In genomic region chr5:102899680-102900215, GRCm38 (mm10) we compare ENCODE assay signal across 22 mouse cellular contexts.
DNase-seq lines count a peak whose midpoint lies in the region; ATAC-seq and TF ChIP-seq lines count a peak whose summit lies in the region.
"Had no signal": no experiment of that assay in that cellular context is flagged by ENCODE, and none has a peak within 500 bp of the region (broad histone marks: within the 10 kb centered on the region; RNA-seq: fewer than 3 reads in every experiment).

No protein-coding gene starts in this region.

- no peak overlapping the region for H3K9ac ChIP-seq in midbrain, embryonic 11.5 days (ENCODE audit: low read length)
- no peak overlapping the region for H3K9ac ChIP-seq in midbrain, postnatal 0 days (replicated peaks; ENCODE audit: low read length, poor library complexity, severe bottlenecking)
- H3K9ac ChIP-seq: embryonic facial prominence, embryonic 13.5 days; forebrain, embryonic 13.5 days; forebrain, postnatal 0 days; heart, embryonic 13.5 days had no signal

- TF ChIP-seq CTCF in midbrain, postnatal 0 days (IDR thresholded peaks at IDR 0.05): no peak
- TF ChIP-seq CTCF in brain, embryonic 14.5 days (IDR thresholded peaks at IDR 0.05; ENCODE audit: borderline replicate concordance, extremely low read depth, insufficient read depth, insufficient read length): no peak
- no peak for TF ChIP-seq CTCF in left cerebral cortex, adult 2 months (IDR thresholded peaks at IDR 0.05)

- intact Hi-C loops in left cerebral cortex, adult 2 months (cut with DNase I): no loop called here

- no peak overlapping the region for H3K4me2 ChIP-seq in midbrain, embryonic 11.5 days
- H3K4me2 ChIP-seq in midbrain, postnatal 0 days (ENCODE audit: low read depth, low read length, poor library complexity, severe bottlenecking): no peak overlapping the region
- H3K4me2 ChIP-seq: embryonic facial prominence, embryonic 13.5 days; forebrain, embryonic 13.5 days; heart, embryonic 13.5 days had no signal

- no peaks in the 10 kb centered on the region for H3K9me3 ChIP-seq in midbrain, embryonic 11.5 days (ENCODE audit: control insufficient read depth, low read length)
- no peaks in the 10 kb centered on the region for H3K9me3 ChIP-seq in midbrain, postnatal 0 days (ENCODE audit: low read length)
- H3K9me3 ChIP-seq: embryonic facial prominence, embryonic 13.5 days; forebrain, embryonic 13.5 days; heart, embryonic 13.5 days had no signal

- no peaks in the 10 kb centered on the region for H3K36me3 ChIP-seq in midbrain, embryonic 11.5 days (ENCODE audit: control insufficient read depth, insufficient read depth, low read length)
- H3K36me3 ChIP-seq in midbrain, postnatal 0 days (ENCODE audit: insufficient read depth, low read length): no peaks in the 10 kb centered on the region
- H3K36me3 ChIP-seq: G1E had no signal

- DNase-seq in adrenal gland, adult (ENCODE audit: inconsistent age in 2 of 2, low spot score in 1 of 2): peak; percentile 42 to 73
- no peak for DNase-seq in adrenal gland, postnatal 4 days (ENCODE audit: low spot score in 2 of 2)
- peak; percentile 56 for DNase-seq in midbrain, embryonic 11.5 days (ENCODE audit: low spot score, missing footprints)
- no peak for DNase-seq in midbrain, postnatal 0 days (ENCODE audit: low spot score)
- peak; percentile 20 for DNase-seq in adrenal gland, postnatal 10 days
- peak; percentile 71 for DNase-seq in brain, embryonic 14.5 days (ENCODE audit: low read depth)
- no peak for DNase-seq in left cerebral cortex, adult 2 months (ENCODE audit: extremely low spot score in 1 of 2, low spot score in 2 of 2)
- no peak for DNase-seq in left cerebral cortex, adult 18-20 months (ENCODE audit: low spot score in 2 of 2)
- DNase-seq: B cell, adult 2 months; cerebellum, adult 11 months; cerebellum, adult 8-10 months; cerebellum, postnatal 36 days; forebrain, postnatal 0 days; gastrocnemius, postnatal 25 days; heart, adult 11 months; heart, postnatal 36 days had no signal

- 70% methylated on average over 6 of the region's 6 CpGs for WGBS in midbrain, embryonic 11.5 days
- WGBS in midbrain, postnatal 0 days: 39% methylated on average over 6 of the region's 6 CpGs

- ATAC-seq in midbrain, embryonic 11.5 days (ENCODE audit: low FRiP score): no peak
- ATAC-seq in midbrain, postnatal 0 days (ENCODE audit: low FRiP score): no peak
- ATAC-seq: CD4-positive, CD25-positive, alpha-beta regulatory T cell, adult 4 months; forebrain, embryonic 13.5 days; forebrain, postnatal 0 days; hindbrain, embryonic 16.5 days had no signal

- no peak overlapping the region for H3K27ac ChIP-seq in midbrain, embryonic 11.5 days (ENCODE audit: low read depth, low read length)
- no peak overlapping the region for H3K27ac ChIP-seq in midbrain, postnatal 0 days (ENCODE audit: low read depth, low read length)
- H3K27ac ChIP-seq in left cerebral cortex, adult 2 months: no peak overlapping the region
- H3K27ac ChIP-seq: embryonic facial prominence, embryonic 13.5 days; forebrain, embryonic 13.5 days; heart, embryonic 13.5 days had no signal

- no peaks in the 10 kb centered on the region for H3K4me1 ChIP-seq in midbrain, embryonic 11.5 days (ENCODE audit: control insufficient read depth, insufficient read depth, low read length)
- H3K4me1 ChIP-seq in midbrain, postnatal 0 days (ENCODE audit: insufficient read depth, low read length): no peaks in the 10 kb centered on the region
- H3K4me1 ChIP-seq: embryonic facial prominence, embryonic 13.5 days; forebrain, embryonic 13.5 days; heart, embryonic 13.5 days had no signal

- no peaks in the 10 kb centered on the region for H3K27me3 ChIP-seq in midbrain, embryonic 11.5 days (ENCODE audit: control insufficient read depth, insufficient read depth, low read length)
- H3K27me3 ChIP-seq in midbrain, postnatal 0 days (ENCODE audit: insufficient read depth, low read length): no peaks in the 10 kb centered on the region
- H3K27me3 ChIP-seq: embryonic facial prominence, embryonic 13.5 days; forebrain, embryonic 13.5 days; heart, embryonic 13.5 days had no signal

- H3K4me3 ChIP-seq in midbrain, embryonic 11.5 days (ENCODE audit: low read depth, low read length): no peak overlapping the region
- H3K4me3 ChIP-seq in midbrain, postnatal 0 days (ENCODE audit: low read depth, low read length): no peak overlapping the region
- H3K4me3 ChIP-seq in left cerebral cortex, adult 2 months: no peak overlapping the region
- H3K4me3 ChIP-seq: embryonic facial prominence, embryonic 13.5 days; forebrain, embryonic 13.5 days; heart, embryonic 13.5 days had no signal

- no peak for TF ChIP-seq POLR2A in brain, embryonic 14.5 days (IDR thresholded peaks at IDR 0.05; ENCODE audit: borderline replicate concordance, extremely low read depth, insufficient read depth, insufficient read length, poor library complexity, severe bottlenecking)

Comparison
In these comparisons a context has a peak if more than half of its experiments do, and no peak if none do; other contexts are left out.
1. DNase-seq: peak in adrenal gland, adult (2 of 2), midbrain, embryonic 11.5 days (single experiment), adrenal gland, postnatal 10 days (single experiment) and brain, embryonic 14.5 days (single experiment); none in adrenal gland, postnatal 4 days (0 of 2), midbrain, postnatal 0 days (single experiment), left cerebral cortex, adult 2 months (0 of 2) and left cerebral cortex, adult 18-20 months (0 of 2).